Mouse (Mus musculus) kidney, postnatal 10 days (tissue): ENCODE results near the gene Slc8b1.
"Not testable (repeated sequence)": the region's sequence is repeated elsewhere in the genome, so short reads cannot be mapped to it uniquely, and the experiment has no call there.

Experiments
- DNase-seq: peaks from one replicate; pipeline ENCODE4 v3.0.0; 2021; ENCODE audit warnings: mixed read lengths

The Slc8b1 gene

GRCm38 (mm10) chr5:120497071-120497470, 13.9 kb upstream of the Slc8b1 start:
- no peak for DNase-seq

DNA sequence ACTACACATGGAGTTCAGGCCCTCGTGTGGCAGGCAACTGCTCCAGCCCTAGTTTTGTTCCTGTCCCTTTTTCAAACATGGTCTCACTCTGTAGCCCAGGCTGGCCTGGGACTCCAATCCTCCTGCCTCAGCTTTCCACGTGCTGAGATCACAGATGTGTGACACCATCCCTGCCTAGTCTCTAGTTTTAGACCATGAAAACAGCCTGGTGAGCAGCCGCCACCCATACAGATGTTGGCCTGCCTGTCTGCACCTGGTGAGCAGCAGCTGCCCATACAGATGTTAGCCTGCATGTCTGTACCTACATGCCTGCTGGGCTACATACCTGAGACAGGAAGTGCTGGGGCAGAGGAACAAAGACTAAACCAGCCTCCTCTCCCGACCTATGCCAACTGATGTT, 11.8 kb upstream of the Slc8b1 start:
- no peak for DNase-seq

DNA sequence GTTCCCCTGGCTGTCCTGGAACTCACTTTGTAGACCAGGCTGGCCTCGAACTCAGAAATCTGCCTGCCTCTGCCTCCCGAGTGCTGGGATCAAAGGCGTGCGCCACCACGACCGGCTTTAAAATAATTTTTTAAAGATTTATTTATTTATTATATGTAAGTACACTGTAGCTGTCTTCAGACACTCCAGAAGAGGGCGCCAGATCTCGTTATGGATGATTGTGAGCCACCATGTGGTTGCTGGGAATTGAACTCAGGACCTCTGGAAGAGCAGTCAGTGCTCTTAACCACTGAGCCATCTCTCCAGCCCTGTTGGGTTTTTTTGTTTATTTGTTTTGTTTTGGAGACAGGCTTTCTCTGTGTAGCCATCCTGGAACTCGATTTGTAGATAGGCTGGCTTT, 10.4 kb upstream of the Slc8b1 start:
- not testable (repeated sequence) for DNase-seq

- no peak for DNase-seq
These were observed 8.8 kb upstream of the Slc8b1 start for GRCm38 (mm10) chr5:120502147-120502621.

DNA sequence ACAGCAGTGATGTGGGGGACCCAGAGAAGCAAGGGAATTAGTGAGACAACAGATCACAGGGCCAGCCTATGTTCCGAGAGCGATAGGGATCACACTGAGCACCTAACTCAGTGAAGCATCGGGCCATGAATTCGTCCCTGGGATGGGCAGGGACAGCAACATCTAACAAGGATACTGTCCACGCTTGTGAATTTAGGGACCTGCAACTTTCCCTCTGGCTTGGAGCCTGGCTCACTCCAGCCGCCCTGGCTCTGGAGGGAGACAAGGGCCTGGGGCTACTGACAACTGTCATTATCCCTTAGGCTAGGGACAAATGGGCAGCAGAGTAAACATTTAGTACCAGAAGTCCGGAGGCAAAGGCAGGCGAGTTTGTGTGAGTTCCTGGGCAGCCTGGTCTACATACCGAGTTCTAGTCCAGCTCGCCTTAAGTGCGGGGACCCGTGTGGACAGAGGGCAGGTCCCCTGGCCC, 8.3 kb upstream of the Slc8b1 start:
- no peak for DNase-seq

GRCm38 (mm10) chr5:120503144-120503795, 7.7 kb upstream of the Slc8b1 start, which contains the start of gene Plbd2:
Plbd2 (minus strand) TSS chr5:120503625.
- peak; percentile 95 for DNase-seq

- DNase-seq = peak; percentile 87
These were observed 5.6 kb upstream of the Slc8b1 start for GRCm38 (mm10) chr5:120505368-120505767.

DNA sequence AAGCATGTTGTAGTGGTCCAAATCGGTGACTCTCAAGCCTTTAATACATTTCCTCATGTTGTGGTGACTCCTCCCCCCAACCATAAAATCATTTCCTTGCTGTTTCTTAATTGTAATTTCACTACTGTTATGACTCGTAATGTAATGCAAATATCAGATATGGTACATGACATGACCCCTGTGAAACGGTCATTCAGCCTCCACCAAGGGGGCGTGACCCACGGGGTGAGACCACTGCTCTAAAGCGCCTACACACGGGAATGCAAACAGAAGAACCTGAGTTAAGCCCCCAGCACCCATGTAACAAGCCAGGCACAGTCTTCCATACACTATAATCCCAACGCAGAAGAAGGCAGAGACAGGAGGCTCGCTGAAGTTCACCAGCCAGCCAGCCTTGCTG, 5.2 kb upstream of the Slc8b1 start:
- DNase-seq = no peak

DNA sequence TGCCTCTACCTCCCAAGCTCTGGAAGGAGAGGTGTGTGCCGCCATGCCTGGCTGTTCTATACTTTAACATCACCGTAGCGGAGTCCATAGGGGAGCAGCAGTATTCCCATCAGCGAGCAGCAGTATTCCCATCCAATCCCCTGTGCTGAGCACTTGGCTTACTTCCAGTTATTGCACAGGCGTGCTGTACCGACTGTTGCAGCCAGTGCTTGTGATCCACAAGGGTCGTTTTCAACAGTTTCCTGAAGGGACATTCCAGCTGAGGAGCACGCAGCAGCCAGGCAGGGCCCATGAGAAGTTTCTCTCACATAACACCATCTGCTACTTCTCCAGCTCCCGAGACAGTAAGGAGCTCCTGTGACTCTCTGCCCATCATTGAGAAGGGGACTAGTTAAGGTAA, 4.5 kb upstream of the Slc8b1 start:
- DNase-seq = no peak

DNA sequence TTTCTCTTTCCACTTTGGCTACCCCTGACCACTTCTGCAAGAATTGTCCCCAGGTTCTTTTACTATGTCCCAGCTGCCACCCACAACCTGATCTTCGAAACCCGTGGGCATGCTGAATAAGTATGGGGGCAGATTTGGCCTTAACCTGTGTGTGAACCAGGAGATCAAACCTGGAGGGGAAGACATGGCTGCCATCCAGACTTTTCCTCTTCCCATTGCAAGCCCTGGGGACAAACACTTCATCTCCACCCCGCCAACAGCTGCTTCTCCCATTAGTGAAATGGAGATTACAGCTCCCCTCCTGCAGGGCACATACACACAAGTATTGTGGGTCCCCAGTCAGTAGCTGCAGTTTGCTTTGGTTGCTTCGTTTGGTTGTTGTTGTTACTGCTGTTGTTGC, 3.7 kb upstream of the Slc8b1 start:
- no peak for DNase-seq

DNA sequence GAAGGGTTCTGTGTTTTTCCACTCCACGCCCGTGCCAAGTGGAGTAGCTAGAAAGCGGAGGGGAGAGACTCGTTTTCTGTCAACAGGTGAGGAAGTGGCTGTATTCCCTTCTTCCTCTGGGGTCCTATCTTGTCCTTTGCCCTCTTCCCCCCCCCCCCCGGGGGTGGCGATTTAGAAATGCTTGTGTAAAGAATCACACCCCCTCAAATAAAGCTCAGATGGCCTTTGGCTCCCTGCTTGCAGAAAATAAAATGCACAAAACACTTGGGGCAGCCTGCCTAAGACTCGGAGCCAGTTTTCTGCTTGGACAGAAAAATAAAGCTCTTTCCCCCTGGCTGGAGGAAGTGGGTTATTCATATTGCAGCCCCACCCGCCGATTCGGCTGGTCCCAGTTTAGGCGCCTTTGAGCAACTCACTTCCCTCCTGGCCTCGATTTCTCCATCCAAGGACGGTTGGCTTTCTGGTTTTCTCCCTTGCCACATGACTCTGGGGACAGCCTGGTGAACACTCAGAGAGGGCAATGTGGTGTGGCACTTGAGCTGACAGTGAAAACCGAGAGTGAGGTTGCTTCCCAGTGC, 764 bp downstream of the Slc8b1 start:
- peak; percentile 52 for DNase-seq

- DNase-seq = no peak
These were observed 2.1 kb downstream of the Slc8b1 start for GRCm38 (mm10) chr5:120512911-120513555.

DNA sequence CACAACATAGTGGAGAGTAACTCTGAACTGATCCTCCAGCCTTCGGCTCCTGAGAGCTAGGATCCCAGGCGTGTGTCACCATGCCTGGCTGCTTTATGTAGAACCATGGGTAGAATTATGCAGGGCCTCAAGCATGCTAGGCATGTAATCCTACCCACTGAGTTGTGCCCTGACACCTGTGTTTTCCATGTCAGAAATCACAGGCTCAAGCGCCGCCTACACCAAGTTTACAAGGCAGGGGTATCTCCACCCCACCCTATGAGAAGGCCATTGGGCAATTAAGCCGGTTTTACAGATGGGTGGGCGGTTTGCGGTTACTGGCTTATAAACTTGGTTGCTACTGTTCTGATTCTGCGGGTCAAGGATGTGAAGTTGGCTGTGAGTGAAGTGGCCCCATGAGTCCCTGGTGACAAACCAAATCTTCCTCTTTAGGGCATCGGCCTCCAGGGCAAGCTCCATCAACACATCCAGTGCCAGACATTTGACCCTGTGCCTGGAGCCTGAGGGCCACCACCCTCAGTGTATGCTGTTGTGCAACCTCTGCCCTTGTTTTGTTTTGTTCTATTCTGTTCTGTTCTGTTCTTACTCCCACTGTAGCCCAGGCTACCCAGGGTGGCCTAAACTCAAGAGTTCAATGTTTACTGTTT, 3.2 kb downstream of the Slc8b1 start:
- no peak for DNase-seq

DNA sequence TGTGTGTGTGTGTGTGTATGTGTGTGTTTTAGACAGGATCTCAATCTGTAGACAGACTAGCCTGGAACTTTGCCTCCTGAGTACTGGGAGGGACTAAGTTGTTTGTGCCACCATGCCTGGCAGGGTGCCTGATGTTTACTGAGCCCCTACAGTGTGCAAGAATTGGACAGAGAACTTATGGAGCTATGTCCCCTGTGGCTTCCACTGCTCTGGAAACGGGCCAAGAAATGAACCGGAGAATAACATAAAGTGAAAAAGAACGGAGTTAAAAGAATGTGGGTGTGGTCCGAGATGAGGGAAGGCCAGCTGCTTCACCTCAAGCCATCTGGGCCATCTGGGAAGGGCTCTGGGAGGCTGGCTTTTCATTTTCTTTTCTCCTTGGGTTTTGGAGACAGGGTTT, 3.8 kb downstream of the Slc8b1 start:
- DNase-seq = peak; percentile 82

- no peak for DNase-seq
These were observed 4.5 kb downstream of the Slc8b1 start for GRCm38 (mm10) chr5:120515451-120515850.

GRCm38 (mm10) chr5:120516221-120516984, 5.4 kb downstream of the Slc8b1 start:
- peak; percentile 55 for DNase-seq

GRCm38 (mm10) chr5:120517552-120517951, 6.6 kb downstream of the Slc8b1 start:
- DNase-seq = no peak

DNA sequence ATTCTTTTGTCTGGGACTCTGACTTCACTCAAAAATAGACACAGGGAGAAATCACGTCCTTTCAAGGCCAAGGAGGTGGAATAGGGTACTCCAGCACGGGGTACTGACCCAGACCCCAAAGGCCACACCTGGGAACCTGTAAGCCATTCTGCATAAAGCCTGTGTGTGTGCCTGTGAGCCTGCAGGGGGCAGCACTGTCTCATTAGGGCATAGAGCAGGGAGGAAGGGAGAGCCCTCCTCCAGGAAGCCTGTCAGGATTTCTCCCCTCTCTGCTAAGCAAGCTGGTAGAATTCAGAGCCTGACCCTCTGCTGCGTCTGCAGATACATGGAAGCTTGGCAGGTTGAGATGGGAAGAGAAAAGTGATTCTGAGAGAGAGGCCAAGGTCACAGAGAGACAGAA, 11.7 kb downstream of the Slc8b1 start:
- peak; percentile 61 for DNase-seq

- DNase-seq = no peak
These were observed 13.8 kb downstream of the Slc8b1 start for GRCm38 (mm10) chr5:120524736-120525135.

GRCm38 (mm10) chr5:120525737-120526136, 14.8 kb downstream of the Slc8b1 start:
- no peak for DNase-seq

DNA sequence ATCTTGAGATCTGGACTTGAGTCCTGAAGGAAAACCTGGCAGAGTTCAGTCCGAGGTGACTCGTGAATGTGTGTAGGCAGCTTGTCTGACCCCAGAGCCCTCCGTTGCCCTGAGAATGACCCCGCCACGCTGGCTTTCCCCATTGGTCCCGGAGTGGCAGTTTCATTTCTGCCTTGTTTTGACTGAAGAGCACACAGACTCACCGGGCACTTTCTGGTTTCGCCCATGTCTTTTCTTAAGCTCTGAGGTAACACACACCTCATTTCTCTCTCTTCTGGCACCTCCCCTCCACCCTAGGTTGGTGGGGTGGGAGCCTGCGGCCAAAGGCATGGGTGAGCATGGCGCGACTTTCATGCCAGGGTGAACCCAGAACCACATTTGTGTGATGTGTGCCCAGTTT, 15.3 kb downstream of the Slc8b1 start:
- no peak for DNase-seq

DNA sequence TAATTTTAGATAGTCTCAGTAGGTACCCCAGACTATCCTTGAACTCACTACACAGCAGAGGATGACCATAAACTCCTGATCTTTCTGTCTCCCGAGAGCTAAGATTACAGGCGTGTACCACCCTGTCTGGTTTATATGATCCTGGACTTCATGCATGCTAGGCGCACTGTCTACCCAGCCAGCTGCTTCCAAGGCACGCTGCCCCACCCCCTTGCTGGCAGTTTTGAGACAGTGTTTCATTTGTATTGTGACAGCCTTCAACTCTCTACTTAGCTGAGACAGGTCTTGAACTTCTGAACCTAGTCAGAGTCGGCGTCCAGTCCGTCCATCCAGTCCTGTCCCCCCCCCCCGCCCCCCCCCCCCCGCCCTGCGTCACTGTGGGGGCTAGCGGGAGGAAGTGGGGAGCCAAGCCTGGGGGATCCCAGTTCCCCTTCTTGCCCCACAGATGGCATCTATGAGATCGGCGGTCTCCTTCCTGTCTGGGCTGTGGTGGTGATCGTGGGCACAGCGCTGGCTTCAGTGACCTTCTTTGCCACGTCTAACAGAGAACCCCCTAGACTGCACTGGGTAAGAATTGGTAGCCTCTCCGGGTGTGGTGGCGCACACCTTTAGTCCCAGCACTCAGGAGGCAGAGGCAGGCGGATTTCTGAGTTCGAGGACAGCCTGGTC, 16.5 kb downstream of the Slc8b1 start:
- no peak for DNase-seq
